Mouse (Mus musculus) right cerebral cortex, postnatal 14 days (tissue): ENCODE data around the gene Pnrc1.
"Not testable (repeated sequence)": the region's sequence is repeated elsewhere in the genome, so short reads cannot be mapped to it uniquely, and the experiment has no call there.

Source experiments
- DNase-seq: peaks from one replicate; pipeline ENCODE4 v3.0.0; 2022

The Pnrc1 gene

DNA sequence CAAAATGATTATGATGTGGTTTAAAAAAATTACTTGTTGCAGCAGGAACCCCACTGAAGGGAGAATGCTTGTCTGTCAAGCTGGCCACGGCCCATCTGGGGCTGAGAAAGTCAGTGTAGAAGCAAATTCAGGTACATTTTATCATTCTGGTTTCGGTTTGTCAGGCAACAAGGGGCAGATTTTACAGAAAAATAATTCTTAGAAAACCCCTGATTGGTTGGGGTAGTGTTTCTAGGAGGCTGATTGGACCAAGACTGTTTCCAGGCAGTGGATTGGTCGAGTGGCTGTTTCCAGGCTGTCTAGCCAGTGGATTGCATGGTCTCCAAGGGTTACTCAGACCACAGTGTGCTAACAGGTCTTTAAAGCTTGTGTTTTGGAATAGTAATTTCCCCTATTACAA is at the start of gene Pnrc1:
TSS of gene Pnrc1 (minus strand) at position 162 of the 400 bp plus-strand sequence.
- DNase-seq: peak; percentile 13

DNA sequence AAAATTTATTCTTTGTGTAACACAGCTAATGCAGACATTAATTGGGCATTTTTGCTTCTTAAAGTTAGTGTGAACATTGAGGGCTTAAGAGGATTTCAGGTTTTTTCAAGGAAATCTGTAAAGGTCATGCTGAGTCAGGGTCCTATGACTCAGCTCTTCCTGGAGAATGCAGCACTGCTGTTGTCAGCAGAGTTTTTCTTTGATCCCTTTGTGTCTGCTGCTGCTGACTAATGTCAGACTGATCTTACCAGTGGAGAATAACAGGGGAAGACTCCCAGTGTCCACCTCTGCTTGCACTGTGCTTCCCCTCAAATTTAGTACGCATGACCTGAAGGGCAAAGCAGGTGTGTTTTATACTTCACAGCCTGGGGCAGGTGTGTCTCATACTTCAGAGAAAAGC is 48.0 kb upstream of the Pnrc1 start:
- no peak for DNase-seq

DNA sequence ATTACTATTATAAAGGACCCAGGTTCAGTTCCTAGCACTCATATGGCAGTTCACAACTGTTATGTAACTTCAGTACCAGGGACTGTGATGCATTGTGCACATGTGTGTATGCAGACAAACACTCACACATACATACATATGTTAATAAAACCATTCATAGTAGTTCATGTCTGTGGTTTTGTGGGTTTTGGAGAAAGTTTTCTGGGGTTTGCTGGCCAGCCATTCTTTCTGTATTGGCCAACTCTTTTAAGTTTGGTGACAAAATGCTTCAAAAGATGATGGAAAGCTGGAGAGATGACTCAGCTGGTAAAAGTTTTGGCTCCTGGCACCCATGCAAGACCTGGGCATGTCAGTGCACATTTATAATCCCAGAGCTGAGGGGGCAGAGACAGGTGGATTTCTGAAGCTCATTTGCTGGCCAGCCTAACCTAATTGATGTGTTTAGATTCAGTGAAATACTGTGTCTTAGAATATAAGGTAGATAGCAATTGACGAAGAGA is 43.0 kb upstream of the Pnrc1 start:
- DNase-seq: no peak

DNA sequence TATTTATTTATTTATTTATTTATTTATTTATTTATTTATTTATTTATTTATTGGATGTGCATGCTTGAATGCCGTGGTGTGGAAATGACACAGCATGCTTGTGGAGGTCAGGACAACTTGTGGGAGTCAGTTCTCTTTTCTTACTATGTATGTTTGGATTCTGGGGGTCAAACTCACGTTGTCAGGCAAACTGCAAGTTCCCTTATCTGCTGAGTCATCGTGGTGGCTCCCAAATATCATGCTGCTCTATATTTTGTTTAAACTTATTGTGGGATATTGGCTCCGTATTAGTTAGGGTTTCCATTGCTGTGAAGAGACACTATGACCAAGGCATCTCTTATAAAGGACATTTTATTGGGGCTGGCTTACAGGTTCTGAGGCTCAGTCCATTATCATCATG is 41.2 kb upstream of the Pnrc1 start:
- DNase-seq: no peak

DNA sequence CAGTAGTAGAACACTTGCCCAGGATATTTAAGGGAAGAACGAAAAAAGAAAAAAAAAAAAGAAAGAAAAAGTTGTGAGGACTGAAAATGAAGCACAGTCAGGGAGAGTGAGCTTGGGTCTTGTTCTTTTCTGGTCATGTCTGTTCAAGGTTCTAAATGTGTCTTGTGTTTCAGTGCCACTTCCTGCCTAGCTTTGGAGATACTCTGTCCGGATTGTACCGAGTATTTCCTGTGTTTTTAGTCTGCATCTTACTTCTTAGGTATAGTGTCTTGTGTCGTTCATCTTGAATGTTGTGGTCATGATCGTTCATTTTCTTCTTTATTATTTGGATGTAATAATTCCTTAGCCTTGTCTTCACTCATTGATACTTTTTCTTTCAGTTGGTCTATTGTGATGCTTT is 25.9 kb upstream of the Pnrc1 start:
- no peak for DNase-seq

DNA sequence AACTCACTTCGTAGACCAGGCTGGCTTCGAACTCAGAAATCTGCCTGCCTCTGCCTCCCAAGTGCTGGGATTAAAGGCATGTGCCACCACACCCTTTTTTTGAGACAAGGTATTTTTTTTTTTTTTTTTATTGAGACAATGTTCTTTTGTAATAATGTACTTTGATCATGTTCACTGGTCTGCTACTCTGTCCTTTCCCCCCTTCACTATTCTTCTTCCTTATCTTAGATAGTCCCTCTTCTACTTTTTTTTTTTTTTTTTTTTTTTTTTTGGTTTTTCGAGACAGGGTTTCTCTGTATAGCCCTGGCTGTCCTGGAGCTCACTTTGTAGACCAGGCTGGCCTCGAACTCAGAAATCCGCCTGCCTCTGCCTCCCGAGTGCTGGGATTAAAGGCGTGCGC is 24.2 kb upstream of the Pnrc1 start:
- not testable (repeated sequence) for DNase-seq

DNA sequence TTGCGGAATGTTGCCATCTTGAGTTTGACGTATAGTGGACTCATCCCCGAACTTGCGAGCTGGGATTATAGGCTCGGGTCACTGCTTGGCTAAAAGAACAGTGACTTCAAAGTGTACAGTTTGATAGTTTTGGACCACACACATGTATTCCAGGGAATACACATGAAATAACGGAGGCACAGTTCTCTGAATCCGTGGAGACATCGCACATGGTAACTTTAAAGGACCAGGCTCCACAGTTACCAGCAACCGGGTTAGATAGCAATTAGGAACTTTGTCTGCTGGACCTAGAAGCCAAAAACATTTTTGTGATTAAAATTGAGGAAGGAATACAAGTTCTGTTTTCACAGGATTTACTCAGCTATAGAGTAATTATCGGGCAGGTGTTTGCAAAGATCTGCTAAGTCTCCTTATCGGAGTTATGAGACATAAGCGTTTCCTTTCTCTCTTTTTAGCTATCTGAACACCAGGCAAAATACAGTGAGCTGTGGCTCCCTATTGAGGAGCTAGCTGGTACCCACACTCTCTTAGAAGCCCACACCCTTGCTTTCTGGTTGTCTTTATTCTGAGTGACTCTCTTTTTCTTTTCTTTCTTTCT is 21.0 kb upstream of the Pnrc1 start:
- DNase-seq: no peak

DNA sequence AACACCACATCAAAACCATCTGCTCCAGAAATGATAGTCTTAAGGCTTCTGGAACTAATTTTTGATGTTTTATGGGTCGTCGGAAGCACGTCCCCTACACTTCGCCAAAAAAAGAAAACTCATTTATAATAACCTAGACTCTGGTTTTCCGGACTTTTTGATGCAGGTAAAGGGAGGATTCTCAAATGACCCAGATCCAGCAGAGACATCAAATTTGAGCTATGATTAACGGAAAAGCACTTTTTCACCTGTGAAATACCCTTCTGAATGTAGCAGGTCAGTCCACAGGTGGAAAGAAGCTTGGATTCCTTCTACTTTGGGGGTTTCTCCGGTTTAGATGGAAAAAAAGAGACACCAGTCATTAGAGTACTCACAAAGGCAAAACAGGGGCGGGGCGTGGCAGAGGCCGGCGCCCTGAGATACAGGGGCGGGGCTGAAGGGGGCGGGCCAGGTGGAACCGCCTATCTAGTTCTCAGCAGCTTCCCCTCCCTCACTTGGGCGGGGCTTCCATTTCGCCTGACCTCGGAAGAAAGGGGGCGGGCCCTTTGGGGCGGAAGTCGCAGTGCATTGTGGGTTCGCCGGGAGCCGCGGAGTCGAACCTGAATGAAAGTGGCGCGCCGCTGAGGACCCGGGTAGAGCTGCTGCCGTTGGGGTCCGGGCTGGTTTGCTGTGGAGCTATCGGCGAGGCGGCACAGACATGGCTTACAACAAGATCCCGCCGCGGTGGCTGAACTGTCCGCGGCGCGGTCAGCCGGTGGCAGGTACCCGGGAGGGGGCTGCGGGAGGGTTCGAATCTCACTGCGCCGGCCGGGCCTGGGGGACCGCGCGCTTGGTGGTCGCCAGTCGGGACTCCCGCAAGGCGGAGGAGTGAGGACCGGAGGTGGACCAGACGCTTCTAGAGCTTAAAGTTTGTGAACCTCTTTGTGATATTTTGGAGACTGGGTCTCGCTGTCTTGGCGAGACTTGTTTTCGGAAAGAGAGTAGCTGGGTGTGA is 20.1 kb upstream of the Pnrc1 start, which contains the start of gene Rngtt:
TSS of gene Rngtt (plus strand) at position 548 of the 994 bp plus-strand sequence.
- peak; percentile 92 for DNase-seq

DNA sequence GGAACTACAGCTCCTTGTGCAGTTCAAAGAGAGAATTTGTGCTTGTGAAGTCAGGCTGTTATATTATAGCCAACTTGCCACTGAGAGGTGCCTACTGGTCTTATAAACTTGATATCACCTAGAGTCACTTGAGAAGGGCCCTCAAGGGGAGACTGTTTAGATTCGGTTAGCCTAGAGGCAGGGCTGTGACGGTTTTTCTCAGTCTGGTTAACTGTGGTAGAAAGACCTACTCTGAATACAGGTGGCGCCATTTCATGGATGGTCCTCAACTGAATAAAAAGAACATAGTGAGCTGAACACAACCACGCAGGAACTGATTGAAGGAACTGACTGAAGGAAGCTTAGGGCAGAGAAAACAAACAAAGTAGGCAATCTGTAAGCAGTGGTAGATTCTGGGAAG is 17.2 kb upstream of the Pnrc1 start:
- DNase-seq: no peak

DNA sequence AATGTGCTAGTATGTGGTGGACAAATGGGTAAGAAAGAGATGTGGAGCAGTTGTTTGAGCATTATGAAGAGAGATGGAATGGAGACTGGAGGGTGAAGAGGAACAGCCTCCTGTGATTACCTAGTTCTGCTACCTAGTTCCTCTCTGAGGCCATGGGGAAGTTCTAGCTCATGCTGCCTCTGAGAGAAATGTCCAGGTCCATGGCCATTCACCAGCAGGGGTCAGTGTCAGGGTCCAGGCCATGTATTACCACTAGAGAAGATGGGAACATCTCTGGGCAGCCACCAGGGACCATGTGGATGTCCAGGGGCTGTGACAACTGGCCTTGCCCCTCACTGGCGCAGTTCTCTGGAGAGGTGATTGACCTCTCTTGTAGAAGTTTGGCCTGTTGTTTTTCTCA is 13.1 kb upstream of the Pnrc1 start:
- no peak for DNase-seq

DNA sequence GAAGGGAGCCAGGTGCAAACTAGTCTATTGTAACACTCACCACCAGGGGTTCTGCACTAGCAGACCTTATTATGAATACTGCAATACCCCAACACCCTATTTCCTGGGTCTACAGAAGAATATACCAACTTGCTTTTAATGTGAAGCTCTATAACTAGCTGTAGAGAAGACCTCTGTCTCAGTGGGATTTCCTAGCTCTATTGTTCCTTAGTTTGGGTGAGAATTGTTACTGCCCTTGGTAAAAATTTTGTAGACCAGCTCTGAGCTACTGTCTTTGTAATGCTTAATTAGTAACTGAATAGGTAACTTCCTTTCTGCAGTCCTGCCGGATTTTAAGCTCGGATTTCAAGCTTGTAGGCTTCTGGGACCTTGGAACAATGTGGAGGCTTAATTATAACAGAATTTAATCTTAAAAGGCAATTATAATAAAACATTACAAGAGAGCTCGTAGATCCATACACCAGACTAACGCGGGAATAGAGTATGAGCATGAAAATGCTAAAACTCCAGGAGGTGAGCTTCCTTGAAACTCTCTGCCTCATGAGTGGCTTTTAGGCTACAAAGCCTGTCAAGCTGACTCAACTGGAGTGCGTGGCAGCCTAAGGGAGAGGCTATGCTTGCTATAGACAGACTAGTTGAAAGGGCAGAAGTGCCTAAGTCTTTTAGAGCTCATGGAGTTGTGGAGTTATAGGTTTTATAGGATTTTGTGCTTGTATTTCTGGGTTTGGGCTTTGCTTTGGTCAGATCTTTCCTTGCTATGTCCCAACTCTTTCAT is 11.1 kb upstream of the Pnrc1 start:
- not testable (repeated sequence) for DNase-seq

DNA sequence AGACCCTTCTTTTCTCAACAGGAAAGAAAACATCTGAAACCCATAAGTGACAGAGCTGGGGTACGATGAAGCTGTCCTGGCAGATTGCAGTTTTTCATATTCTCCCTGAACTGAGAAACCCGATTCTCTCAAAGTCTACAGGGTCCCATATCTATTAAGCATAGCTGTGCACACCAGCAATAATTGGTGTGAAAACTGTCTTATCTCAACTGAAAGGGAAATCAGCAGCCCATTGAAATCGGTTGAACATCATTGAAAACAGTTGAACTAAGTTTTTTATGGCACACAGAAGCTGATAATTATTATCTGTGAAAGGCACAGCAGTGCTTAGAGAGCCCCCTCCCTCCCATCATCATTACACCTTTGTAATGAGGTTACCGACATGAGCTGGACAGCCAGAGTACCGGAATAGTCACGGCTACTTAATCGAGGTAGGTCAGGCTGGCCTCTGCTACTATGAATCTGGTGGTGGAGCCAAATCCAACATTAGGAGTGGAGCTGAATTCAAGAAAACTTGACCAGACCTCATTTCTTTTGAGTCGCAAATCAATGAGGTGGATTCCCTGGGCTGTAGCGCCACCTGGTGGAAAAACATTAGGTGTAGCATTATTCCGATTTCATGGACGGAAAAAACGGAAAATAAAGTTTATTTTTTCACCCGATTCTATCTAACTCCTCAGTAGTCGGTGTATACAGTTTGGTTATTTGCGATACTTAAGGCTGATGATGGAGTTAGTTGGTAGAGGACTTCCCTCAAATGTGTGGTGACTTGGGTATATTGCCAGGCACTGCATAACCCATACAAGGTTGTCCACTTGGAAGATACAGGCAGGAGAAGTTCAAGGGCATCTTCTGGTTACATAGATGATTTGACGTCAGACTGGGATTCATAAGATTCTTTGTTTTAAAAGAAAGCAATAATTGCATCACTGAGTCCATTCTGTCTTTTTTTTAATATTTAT is 2.7 kb upstream of the Pnrc1 start:
- DNase-seq: peak; percentile 77

DNA sequence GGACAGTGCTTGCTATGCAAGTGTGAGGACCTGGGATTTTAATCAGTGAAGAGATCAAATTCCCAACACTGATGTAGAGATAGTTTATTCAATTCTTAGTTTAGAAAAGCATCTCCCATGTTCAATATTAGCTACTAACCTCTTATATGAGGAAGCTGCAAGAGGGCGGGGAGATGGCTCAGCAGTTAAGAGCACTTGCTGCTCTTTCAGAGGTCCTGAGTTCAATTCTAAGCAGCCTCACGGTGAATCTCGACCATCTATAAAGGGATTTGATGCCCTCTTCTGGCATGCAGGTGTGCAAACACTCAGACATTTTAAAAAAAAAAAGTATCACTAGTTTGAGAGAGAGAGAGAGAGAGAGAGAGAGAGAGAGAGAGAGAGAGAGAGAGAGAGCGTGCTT is 915 bp upstream of the Pnrc1 start:
- DNase-seq: no peak

DNA sequence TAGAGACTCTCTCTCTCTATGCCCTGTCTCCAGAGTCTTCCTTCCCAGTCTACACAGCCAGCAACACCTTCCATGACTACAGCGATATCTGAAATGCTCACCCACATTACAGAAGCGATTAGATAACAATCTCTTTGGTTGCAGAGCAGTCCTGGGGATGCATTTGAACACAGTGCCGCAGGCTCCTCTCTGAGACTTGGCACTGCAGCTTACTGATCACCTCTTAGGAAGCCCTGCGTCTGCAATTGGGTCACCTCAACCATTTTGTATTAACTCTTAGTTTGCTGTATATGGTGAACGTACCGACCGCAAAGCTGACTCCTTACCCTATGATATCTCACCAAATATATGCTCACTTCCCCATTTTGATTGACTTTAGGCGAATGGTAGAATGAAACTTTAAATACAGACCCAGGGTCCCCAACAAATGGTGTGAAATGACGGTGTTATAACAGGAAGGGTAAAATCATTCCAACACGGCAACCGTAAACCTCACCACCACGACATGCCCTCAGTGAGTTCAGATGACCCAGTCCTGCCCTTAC is 785 bp downstream of the Pnrc1 start:
- DNase-seq: no peak

DNA sequence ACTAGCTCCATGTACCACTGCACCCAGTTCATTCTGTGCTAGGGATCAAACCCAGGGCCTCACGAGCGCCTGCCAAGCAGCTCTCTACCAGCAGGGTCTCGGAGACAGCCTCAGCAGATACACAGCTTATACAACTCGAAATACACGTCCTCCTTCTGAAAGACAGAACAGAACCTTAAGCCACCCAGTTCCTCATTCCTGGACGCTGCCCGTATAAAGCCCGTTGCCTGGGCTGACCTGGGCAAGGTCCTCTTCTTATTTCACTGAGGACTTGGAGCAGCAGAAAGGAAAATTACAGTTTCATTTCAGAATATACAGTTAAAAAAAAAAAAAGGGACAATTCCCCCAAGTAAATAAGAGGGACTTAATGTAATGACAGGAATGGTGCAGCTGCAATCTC is 4.5 kb downstream of the Pnrc1 start:
- DNase-seq: no peak

DNA sequence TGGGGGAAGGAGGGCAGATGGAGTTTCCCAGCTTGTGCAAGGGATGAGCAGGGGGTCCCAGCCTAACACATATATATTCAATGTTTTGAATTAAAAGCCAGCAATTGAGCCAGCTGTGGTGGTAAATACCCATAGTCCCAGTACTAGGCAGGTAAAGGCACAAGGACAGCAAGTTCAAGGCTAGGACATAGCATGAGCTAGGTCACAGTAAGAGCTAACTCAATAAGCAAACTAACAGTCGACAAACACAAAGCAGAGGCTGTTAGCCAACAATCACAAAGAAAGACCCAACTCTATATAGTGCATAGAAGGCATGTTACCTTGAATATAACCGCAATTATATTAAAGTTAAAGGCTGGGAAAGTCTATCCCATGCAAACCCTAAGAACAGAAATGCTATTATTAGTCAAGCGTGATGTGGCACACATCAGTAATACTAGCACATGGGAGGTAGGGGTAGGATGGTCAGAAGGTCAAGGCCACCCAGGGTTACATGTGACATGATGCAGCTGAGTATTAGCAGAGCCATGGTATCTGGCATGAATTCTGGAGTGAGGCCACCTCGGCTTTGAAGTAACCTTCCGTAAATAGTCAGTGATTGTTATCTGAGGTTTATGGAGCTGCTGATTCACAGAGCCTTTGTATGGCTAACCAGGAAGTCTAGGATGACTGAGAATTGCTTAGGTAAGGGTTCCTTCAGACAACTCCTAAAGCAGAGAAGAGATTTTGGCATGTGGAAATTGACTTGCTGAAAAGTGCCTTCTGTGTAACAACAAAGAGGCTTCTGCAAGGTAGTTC is 5.7 kb downstream of the Pnrc1 start:
- DNase-seq: no peak

DNA sequence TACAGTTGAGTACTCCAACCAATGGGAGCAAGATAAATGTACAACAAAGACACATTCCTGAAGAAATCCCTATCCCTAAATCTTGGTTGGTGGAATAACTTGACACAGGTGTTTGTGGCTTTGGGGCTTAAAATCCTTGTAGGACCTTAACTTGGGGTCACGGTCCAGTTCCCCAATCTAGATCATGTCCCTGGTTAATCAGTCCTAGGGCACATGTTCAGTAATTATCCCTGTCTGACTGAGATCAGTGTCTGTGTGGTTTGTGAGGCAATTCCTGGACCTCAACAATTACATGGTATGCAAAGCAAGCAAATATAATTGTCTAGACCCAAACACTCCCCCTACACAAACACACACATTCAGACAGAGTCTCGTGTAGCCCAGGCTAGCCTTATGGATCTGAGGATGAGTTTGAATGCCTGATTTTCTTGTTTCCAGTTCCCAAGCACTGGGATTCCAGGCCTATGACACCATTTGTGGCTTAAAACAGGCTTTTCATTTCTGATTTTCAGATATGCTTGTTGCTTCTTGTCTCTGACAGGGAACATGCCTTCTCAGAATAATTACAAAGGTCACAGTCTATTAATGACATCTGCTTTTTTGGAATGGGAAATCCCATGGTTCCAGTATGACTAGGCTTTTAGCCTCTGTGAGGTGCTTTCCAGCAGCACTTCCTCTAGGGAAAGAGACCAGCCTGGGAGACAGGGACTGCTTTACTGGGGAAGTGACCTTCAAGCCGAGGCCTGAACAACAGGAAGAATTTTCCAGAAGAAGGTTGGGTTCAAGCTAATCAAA is 7.9 kb downstream of the Pnrc1 start:
- no peak for DNase-seq

DNA sequence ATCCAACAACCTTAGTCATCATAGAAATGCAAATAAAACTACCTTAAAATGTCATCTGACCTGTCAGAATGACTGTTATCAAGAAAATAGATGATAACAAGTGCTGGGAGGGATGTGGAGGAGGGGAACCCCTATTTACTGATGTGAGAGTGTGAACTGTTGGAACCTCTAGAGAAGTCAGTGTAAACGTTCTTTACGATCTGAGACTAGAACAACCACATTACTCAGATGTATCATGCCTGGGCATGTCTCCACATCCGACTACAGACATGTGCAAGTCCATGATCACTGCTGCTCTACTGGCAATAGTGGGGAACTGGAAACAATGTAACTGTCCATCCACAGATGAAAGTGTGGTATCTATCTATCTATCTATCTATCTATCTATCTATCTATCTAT is 16.5 kb downstream of the Pnrc1 start:
- no peak for DNase-seq

DNA sequence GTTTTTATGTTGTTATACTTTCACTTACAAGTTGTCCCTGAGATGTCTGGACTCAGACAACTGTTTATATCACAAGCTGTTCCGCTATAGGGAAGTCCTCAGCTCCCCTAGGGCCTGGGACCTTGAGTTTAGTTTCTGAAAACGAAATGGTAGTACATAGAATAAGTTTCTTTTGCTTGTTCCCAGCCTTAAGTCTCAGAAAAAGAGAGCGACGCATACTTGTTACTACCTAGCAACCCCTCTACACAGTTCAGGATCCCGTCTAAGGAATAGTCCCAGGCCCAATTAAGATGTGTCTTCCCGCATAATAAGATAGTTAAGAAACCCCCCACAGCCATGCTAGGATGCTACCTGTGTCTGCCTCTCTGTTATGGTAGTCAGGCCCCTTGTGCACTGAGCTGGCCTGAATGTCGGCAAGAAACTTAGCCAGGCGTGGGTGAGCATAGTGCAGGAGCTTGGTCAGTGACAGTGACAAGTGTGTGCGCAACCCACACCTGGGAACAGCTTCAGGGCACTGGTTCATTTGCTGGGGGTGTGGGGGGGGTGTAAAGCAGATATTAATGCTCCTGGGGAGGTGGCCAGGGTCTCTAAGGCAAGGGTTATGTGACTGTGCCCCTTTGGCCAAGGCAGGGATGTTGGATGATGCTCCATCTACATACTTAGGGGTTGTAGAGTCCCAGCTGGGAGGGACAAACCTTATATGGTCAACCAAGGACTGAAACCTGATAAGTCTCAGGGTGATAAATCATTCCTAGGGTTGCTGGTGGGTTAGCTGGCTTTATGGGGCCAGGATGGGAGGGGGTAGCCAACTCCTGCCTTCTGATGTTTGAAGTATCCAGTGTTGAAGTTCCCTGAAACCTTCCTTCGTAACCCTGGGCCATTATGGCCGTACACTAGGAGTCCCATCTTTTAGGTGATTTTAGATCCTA is 19.3 kb downstream of the Pnrc1 start:
- DNase-seq: no peak
